Mouse (Mus musculus): Measurements from ENCODE around the gene Adipor2.
A peak's percentile ranks its signal among the peaks of the same experiment; 100 is the strongest.
"Not testable (repeated sequence)": the region's sequence is repeated elsewhere in the genome, so short reads cannot be mapped to it uniquely, and the experiment has no call there.

The Adipor2 gene

GRCm38 (mm10) chr6:119417354-119417753, at the start of gene Adipor2:
Gene Adipor2, minus strand, starts transcription at chr6:119417704.
- peak; percentile 69 for DNase-seq (ENCODE audit: low spot score)

- DNase-seq (ENCODE audit: low spot score) = no peak
Observed at GRCm38 (mm10) chr6:119466161-119466560, 48.7 kb upstream of the Adipor2 start.

GRCm38 (mm10) chr6:119460391-119460790, 42.9 kb upstream of the Adipor2 start:
- no peak for DNase-seq (ENCODE audit: low spot score)

DNA sequence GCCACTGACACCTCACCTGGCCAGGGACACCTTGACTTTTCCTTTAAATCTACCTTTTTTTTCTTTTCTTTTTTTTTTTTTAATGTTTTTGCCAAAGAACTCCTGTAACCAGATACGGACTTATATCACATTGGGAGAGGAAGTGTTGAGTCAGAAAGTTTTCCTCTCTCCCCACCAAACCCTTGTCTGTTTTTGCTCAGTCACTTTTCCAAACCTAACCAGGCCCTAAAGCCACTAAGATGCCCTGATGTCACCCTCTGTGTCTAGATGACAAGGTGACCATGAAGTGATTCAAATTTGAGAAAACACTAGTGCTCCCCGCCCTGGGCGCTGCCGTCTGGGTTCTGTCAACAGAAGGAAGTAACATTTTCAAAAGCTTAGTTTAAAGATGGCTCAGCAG, 41.5 kb upstream of the Adipor2 start:
- DNase-seq (ENCODE audit: low spot score) = no peak

- DNase-seq (ENCODE audit: low spot score) = no peak
Observed at GRCm38 (mm10) chr6:119458166-119458565, 40.7 kb upstream of the Adipor2 start.

- peak; percentile 64 for DNase-seq (ENCODE audit: low spot score)
Observed at GRCm38 (mm10) chr6:119451981-119452499, 34.5 kb upstream of the Adipor2 start.

DNA sequence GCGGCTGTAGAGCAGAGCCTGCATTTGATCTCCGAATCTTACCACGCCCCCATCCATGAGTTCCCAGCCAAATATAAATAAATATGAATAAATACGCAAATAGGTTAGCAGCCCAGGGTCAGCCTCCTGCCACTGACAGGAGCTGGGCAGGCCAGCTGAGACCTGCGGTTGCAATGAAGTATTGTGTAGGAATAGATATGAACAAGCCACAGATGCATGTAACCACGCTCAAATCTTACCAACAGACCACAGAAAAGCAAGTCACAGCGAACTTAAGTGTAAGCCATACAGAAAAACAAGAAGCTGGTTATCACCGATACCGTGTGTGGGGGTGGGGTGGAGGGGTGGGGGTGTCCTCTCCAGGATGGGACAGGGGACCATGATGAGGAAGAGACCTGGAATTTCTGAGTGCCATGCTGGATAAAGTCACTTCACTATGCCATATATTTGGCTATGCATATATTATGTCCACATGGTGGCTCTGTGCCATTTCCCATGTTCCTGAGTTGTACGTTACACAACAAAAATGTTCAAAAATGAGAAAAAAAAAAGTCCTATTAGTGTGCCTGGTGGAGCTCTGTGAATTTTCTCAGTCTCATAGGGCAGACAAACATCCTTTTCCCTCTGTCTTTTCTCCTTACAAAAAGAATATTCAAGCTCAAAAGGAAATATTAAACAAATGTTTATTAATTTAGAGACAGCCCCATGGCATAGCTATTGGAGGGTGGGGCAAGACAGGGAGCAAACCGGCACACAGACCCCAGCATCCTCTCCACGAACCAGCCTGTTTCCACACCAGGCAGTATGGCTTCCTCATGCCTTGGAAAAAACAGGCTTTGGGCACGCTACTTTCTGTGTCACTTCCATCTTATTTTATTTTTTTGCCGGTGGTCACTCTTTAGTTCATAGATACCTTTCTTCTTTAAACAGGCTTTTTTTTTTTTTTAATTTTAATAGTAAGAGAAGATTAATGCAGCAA, 33.8 kb upstream of the Adipor2 start:
- no peak for DNase-seq (ENCODE audit: low spot score)

DNA sequence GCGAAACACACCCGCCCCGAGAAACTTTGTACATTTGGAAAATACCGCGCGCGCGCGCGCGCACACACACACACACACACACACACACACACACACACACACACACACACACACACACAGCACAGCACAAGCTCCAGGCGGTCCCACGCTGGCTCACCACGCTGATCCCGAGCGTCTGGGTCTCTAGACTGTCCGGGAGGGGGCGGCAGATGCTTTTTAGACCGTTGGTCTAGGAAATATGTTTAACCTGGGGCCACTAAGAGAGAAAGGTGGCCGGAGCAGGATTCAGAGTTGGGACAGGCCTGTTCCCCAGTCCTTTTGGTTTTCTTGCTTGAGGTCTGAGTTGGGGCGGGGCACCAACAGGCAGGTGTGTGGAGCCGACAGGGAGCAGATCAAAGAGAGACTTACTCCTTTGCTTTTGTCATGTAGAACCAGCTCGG, 31.6 kb upstream of the Adipor2 start:
- DNase-seq (ENCODE audit: low spot score) = peak; percentile 63

GRCm38 (mm10) chr6:119448321-119449059, 31.0 kb upstream of the Adipor2 start:
- peak; percentile 14 for DNase-seq (ENCODE audit: low spot score)

DNA sequence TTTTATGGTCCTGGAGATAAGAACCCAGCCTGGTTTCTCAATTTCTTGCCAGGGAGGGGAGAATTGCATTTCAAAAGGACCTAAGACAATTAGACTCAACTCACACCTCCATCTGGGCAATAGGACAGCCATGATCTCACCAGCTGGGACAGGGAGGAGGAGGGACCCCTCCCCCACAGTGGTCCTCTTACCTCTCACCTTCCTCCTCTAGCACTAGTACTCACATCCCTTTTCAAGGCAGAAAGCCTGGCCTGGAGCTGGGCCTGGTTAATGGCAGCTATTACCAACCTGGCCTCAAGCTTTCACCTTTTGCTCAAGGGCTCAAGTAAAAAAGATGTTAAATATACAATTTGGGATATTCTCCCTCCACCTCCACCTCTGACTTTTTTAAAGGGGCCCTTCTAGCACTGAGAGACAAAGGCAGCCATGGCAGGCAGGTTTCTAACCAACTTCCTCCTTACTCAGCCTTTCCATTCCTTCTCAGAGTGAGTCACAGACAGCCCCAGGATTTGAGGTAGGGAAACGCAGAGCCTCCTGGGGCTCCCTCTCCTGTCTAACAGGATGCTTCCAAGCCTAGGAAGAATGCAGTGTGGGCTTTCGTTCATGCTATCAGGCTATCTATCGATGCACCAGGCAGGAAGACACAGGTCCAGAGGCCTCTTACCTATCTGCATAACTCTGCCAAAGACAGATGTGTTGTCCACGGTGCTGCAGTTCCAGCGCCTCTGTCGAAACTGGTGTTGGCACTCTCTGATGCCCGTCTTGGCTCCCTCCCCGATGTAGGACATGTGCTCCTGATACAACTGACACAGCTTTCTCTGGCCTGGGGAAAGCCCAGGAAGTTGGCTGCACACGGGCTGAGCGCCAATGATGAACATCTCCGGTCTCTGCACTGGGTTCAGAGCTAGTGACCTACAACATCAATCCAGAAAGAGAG, 28.4 kb upstream of the Adipor2 start:
- DNase-seq (ENCODE audit: low spot score) = no peak

DNA sequence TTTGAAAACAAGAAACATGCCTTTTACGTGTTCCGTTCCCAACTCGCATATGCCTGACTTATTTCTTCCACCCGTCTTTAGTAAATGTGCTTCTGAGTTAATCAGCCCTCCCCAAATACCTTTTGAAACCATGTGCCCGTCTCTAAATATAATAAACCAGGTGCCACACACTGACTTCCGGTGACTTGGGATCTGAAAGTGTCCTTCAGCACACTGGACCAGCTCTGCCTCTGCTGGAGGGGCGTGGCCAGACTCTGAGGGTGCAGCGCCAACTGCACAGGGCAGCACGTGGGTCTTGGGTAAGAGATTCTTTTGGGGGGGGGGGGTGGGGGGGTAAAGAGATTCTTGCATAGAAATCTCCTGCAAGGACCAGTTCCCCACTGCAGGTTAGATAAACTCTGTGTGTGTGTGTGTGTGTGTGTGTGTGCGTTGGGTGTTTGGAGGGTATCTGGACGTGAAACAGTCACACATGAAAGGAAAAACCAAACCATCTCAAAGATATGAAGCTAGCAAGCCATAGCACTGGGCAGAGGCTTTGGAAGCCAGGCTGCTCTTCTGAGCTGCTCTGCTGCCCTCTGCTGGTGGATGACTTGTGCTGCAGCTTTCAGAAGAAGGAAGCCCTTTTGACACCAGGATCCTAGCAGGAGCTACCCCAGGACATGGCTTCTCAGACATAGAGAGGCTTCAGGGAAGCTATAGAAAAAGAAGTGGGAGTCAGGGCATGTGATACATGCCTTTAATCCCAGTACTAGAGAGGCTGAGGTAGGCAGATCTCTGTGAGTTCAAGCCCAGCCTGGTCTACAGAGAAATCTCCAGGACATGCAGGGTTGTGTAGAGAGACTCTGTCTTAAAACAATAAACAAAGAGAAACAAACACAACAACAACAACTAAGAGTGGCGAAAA, 26.5 kb upstream of the Adipor2 start:
- DNase-seq (ENCODE audit: low spot score) = peak; percentile 77

DNA sequence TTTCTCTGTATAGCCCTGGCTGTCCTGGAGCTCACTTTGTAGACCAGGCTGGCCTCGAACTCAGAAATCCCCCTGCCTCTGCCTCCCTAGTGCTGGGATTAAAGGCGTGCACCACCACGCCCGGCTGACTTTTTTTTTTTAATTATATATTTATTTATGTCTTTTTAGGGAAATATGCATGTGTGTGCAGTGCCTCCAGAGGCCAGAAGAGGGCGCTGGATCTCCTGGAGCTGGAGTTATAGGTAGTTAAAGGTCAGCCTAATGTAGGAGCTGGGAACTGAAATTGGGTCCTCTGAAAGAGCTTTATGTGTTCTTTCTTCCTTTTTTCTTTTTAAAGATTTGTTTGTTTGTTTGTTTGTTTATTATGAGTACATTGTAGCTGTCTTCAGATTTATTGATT, 25.2 kb upstream of the Adipor2 start:
- not testable (repeated sequence) for DNase-seq (ENCODE audit: low spot score)

GRCm38 (mm10) chr6:119437894-119438761, 20.6 kb upstream of the Adipor2 start:
- no peak for DNase-seq (ENCODE audit: low spot score)

DNA sequence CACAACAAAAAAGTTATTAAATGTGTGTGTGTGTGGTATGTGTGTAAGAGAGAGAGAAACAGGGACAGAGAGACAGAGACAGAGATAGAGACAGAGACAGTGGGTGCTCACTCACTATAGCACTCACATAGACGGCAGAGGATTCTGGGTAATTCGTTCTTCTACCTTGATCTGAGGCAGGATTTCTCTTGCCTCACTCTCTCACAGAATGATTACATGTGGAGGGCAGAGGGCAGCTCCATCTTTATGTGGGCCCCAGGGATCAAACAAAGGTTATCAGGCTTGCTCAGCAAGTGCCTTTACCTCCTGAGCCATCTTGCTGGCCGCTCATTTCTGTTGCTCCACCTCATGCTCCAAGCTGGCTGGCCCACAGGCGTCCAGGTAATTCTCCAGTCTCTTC, 16.9 kb upstream of the Adipor2 start:
- DNase-seq (ENCODE audit: low spot score) = no peak

DNA sequence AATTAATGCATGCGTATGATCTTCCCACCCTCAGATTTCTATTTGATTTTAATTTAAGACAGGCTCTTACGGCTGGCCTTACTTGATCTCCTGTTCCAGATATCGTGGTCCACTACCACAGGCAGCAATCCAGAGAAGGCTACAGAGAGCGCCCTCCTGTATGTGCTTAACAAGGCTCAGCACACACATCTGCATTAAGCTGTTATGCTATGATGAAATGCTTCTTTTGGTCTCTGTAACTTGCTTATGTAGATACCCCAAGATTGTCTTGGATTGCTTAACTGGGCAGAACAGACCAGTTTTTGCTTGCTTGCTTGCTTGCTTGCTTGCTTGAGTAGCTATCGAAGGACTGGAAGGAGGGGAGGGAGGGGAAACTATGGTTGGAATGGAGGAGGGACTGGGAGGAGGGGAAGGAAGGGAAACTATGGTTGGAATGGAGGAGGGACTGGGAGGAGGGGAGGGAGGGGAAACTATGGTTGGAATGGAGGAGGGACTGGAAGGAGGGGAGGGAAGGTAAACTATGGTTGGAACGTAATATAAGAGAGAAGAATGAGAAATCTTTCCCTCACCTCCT, 14.3 kb upstream of the Adipor2 start:
- no peak for DNase-seq (ENCODE audit: low spot score)

DNA sequence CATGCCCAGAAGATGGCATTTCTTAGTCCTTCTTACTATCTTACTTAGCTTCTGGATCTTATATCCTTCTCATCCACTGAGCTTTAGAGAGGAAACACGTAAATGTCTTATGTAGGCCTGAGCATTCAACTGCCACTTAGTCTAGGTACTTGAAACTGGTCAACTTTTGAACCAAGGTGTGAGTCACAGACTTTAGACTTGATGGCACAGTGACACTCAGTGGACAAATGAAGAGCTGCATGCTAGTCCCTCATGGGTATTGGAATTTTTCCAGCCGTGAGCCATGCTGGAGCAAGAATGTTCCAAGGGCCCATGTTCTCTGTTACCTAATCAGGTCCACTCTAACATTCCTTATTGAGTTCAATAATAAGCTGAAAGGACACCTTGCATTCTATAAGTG, 13.0 kb upstream of the Adipor2 start:
- no peak for DNase-seq (ENCODE audit: low spot score)

- DNase-seq (ENCODE audit: low spot score) = no peak
Observed at GRCm38 (mm10) chr6:119429311-119429710, 11.8 kb upstream of the Adipor2 start.

DNA sequence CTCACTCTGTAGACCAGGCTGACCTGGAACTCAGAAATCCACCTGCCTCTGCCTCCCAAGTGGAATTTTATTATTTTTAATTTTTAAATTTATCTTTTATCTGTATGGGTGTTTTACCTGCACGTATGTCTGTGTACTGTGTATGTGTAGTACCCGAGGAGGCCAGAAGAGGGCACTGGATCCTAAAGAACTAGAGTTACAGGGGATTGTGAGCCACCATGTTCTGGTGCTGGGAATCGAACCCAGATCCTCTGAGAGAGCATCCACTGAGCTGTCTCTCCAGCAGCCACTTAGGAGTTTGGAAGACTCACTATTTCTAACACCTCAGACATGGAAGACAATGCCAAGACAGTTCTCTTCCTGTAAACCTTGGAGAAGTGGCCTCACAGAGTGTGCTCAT, 11.1 kb upstream of the Adipor2 start:
- no peak for DNase-seq (ENCODE audit: low spot score)

DNA sequence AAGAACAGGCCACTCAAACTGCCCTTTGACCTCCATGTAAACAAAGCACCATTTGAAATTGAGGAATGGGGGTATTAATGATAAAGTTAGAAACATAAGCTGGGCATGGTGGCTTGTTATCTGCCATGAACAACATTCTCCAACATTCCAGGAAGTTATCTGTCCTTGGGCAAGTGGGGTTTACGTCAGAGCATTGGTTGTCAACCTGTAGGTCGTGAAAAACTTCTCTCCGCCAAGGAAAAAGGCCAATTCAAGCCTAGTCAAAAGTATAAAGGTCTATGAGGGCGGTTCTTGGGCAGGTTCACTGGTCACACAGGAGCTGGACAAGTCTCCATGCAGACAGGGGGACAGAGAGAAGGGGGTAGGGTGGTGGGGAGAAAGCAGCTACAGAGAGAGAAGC, 3.5 kb upstream of the Adipor2 start:
- peak; percentile 77 for DNase-seq (ENCODE audit: low spot score)

All from yolk sac, embryonic 10.5 days (tissue).